In genomic region chr8:123859648-123860259, GRCm38 (mm10) we compare ENCODE assay signal across 8 mouse cellular contexts. TPM values are rescaled to one million over a fixed set of nuclear protein-coding genes. Genes with fewer than 3 reads are reported as not detected.
DNase-seq lines count a peak whose midpoint lies in the region; ATAC-seq and TF ChIP-seq lines count a peak whose summit lies in the region.

Gene Ccsap, minus strand, starts transcription at chr8:123860209.

- H3K36me3 ChIP-seq in MEL (ENCODE audit: control insufficient read depth in 1 of 2, insufficient read depth in 2 of 2, low read length in 2 of 2), result peaks cover 0 to 23% of the 10 kb centered on the region in 2 experiments; a peak in 2 of 4 replicates

- peak; percentile 68 for ATAC-seq in erythroblast, adult 5-6 weeks (replicated peaks; ENCODE audit: low FRiP score, poor library complexity, severe bottlenecking)
- ATAC-seq in hematopoietic stem cell, adult 5-6 weeks (replicated peaks in 1 of 2; ENCODE audit: insufficient read depth in 1 of 2, low FRiP score in 2 of 2, low TSS enrichment in 1 of 2, low read depth in 1 of 2, poor library complexity in 2 of 2, severe bottlenecking in 2 of 2), result peak; percentile 37 to 46

- peak within 1 kb of the TSS; percentile 56 for H3K27ac ChIP-seq in MEL (ENCODE audit: control insufficient read depth, low read depth, low read length)

- H3K9ac ChIP-seq in MEL (ENCODE audit: control insufficient read depth, low read depth, low read length, poor library complexity, severe bottlenecking), result peak within 1 kb of the TSS; percentile 86

- H3K4me1 ChIP-seq in MEL (ENCODE audit: control insufficient read depth in 1 of 2, insufficient read depth in 2 of 2, low read length in 2 of 2), result peaks cover 4 to 31% of the 10 kb centered on the region in 2 experiments

- no peak for TF ChIP-seq POLR2A in MEL (IDR thresholded peaks at IDR 0.05; ENCODE audit: control insufficient read depth in 1 of 2, insufficient read depth in 1 of 2, low read depth in 1 of 2, low read length in 2 of 2, poor library complexity in 1 of 2)

- peak within 1 kb of the TSS; percentile 83 to 94 for H3K4me3 ChIP-seq in MEL (ENCODE audit: control insufficient read depth in 1 of 2, insufficient read depth in 1 of 2, low read depth in 2 of 2, low read length in 2 of 2)

- intact Hi-C loops in left cerebral cortex, postnatal 10 days (cut with DNase I), result loop anchor here (5.0 kb wide), 1 partner anchor 33 kb away; the partner anchor contains the start of gene Acta1

- H3K27me3 ChIP-seq in MEL (ENCODE audit: control insufficient read depth in 1 of 2, insufficient read depth in 2 of 2, low read length in 2 of 2), result no peaks in the 10 kb centered on the region

- H3K9me3 ChIP-seq in MEL (replicated peaks; ENCODE audit: insufficient read depth, low read length), result no peaks in the 10 kb centered on the region

- no peak for TF ChIP-seq RAD21 in MEL (IDR thresholded peaks at IDR 0.05; ENCODE audit: low read depth, low read length)

- no peak for TF ChIP-seq CTCF in MEL (IDR thresholded peaks at IDR 0.05 in 2 of 3, conservative IDR thresholded peaks at IDR 0.05 in 1 of 3; ENCODE audit: control insufficient read depth in 1 of 3, insufficient read depth in 1 of 3, low read depth in 2 of 3, low read length in 3 of 3, poor library complexity in 1 of 3, severe bottlenecking in 1 of 3)

- peak; percentile 81 for DNase-seq in CD4-positive helper T cell, adult 2 months (ENCODE audit: low read depth, low spot score)
- DNase-seq in MEL (ENCODE audit: low read depth, low spot score), result no peak
- DNase-seq in left cerebral cortex, postnatal 10 days (ENCODE audit: extremely low spot score in 1 of 2, low spot score in 2 of 2), result peak; percentile 41 to 75
- DNase-seq in lung, postnatal 4 days, result peak; percentile 60 to 66
- peak; percentile 79 for DNase-seq in right cerebral cortex, postnatal 25 days
- no peak for DNase-seq in embryo, embryonic 10 days (ENCODE audit: low spot score)

- no peak for TF ChIP-seq EP300 in MEL (IDR thresholded peaks at IDR 0.05; ENCODE audit: low read depth in 1 of 2, low read length in 2 of 2)

- H3K79me2 ChIP-seq in MEL (ENCODE audit: control insufficient read depth, insufficient read depth, low read length, poor library complexity), result peaks cover 38% of the 10 kb centered on the region

TF ChIP-seq in MEL, 35 proteins besides CTCF, POLR2A, EP300 and RAD21:
- TF ChIP-seq SIN3A (IDR thresholded peaks at IDR 0.05; ENCODE audit: low read length) (0 out of 2 replicates have a peak, but pooled peaks have one; percentile 6), JUND (IDR thresholded peaks at IDR 0.05; ENCODE audit: low read depth, low read length) (no peak), MAX (IDR thresholded peaks at IDR 0.05; ENCODE audit: low read length) (no peak), HCFC1 (IDR thresholded peaks at IDR 0.05; ENCODE audit: low read depth, low read length) (no peak), MEF2A (IDR thresholded peaks at IDR 0.05; ENCODE audit: extremely low read depth, insufficient replicate concordance, low read depth, low read length, poor library complexity, severe bottlenecking) (no peak), CHD2 (IDR thresholded peaks at IDR 0.05; ENCODE audit: low read length) (no peak), ZMIZ1 (IDR thresholded peaks at IDR 0.05; ENCODE audit: low read depth, low read length) (no peak), MAFK (IDR thresholded peaks at IDR 0.05; ENCODE audit: borderline replicate concordance, low read depth, low read length) (no peak)

RNA-seq across cellular contexts. Expression of gene Ccsap, which starts in this region (rescaled TPM):
- total RNA-seq in MEL (2012; rRNA removed), result 6.7 and 7.0 TPM in 2 replicates
- polyA plus RNA-seq in MEL (2012; ENCODE audit: insufficient read depth in 1 of 2, insufficient read length in 2 of 2, low read depth in 1 of 2, low replicate concordance in 2 of 2, missing spikeins in 1 of 2), result 10 to 100 TPM in 1 of 2 experiments, not detected in 1; 12.1 TPM
- 7.9 and 9.0 TPM in 2 replicates for total RNA-seq in erythroblast, adult 5-6 weeks (2015; ENCODE audit: low replicate concordance)
- 9.8 and 11.9 TPM in 2 replicates for total RNA-seq in erythroblast, adult 5-6 weeks (2017; ENCODE audit: low replicate concordance)
- total RNA-seq in hematopoietic stem cell, adult 5-6 weeks (2017), result 7.8 and 9.6 TPM in 2 replicates
- total RNA-seq in left cerebral cortex, postnatal 10 days (2021), result 10 to 100 TPM; 54.9 to 57.0 TPM

Comparison
In these comparisons a context has a peak if more than half of its experiments do, and no peak if none do; other contexts are left out.
1. DNase-seq: peak in CD4-positive helper T cell, adult 2 months (single experiment), left cerebral cortex, postnatal 10 days (2 of 2), lung, postnatal 4 days (2 of 2) and right cerebral cortex, postnatal 25 days (single experiment); none in MEL (single experiment) and embryo, embryonic 10 days (single experiment).